Mouse (Mus musculus) WW6 (cell line): Measurements from ENCODE around the gene Fbxo36.
A peak's percentile ranks its signal among the peaks of the same experiment; 100 is the strongest.

Experiments used
- DNase-seq: peaks from one replicate; pipeline ENCODE4 v3.0.0-alpha.2; 2013; ENCODE audit warnings: low read depth, low spot score

The Fbxo36 gene

DNA sequence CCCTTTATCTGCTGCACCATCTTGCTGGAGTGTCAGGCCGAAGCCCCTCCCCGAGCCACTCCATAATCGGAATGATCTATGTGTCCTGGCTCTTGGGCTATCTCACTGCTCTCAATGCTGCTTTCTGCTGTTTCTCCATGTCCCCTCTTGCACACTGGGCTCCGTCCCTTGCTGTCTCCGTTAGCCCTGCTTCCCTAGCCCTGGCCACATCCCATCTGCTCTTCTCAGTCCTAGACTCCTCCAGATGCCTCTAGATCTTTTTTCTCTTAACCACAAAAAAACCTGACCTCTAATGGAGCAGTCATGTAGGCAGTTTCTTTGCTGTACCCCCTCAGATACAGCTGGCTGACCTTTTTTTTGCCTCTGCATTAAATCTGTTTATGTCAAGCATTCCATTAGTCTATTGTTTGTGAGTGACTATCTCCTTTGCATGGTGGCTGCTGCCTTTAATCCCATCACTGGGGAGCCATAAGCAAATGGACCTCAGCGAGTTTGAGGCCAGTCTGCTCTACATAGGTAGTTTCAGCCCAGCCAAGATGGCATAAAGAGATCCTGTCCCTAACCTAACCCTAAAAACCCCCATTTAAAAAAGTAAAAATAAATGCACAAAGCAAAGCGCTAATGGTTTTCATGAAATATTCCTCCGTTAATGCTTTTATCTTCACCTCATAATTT, 49.8 kb downstream of the Fbxo36 start:
- DNase-seq = no peak

GRCm38 (mm10) chr1:84890005-84890393, 50.4 kb downstream of the Fbxo36 start:
- no peak for DNase-seq

GRCm38 (mm10) chr1:84890503-84890902, 50.9 kb downstream of the Fbxo36 start:
- no peak for DNase-seq

GRCm38 (mm10) chr1:84891746-84892145, 52.1 kb downstream of the Fbxo36 start:
- no peak for DNase-seq

DNA sequence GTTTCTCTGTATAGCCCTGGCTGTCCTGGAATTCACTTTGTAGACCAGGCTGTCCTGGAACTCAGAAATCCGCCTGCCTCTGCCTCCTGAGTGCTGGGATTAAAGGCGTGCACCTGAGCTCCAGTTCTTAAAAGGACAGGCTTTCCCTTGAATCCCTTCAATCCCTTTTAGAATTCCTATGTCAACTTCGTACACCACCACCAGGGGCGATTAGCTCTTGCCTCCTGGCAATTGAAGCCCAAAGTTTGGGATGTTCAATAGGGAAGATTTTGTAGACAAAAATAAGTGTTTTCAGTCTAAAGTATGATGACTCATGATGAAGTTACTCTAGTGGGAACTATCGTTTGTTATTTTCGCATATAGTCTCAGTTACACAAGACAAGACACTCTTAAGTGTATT, 57.7 kb downstream of the Fbxo36 start:
- no peak for DNase-seq

DNA sequence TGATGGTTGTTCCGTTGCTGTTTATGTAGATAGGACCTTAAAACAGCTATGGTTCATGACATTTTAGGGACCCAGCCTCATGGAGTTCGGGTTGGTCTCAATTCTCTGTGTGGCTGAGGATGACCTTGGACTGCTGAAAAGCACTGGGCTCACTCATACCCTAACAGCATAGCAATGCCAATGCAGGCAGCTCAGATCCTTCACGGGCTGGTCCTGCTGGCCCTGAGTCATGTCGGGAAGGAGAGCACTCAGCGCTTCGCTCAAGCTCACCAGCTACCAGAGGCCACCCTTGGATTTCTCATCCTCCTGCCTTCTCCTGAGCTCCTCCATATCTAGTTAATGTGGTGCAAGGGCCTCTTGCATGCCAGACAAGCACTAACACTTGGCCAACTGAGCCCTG, 59.5 kb downstream of the Fbxo36 start:
- no peak for DNase-seq

- no peak for DNase-seq
These were observed 64.8 kb downstream of the Fbxo36 start for GRCm38 (mm10) chr1:84904467-84904866.

DNA sequence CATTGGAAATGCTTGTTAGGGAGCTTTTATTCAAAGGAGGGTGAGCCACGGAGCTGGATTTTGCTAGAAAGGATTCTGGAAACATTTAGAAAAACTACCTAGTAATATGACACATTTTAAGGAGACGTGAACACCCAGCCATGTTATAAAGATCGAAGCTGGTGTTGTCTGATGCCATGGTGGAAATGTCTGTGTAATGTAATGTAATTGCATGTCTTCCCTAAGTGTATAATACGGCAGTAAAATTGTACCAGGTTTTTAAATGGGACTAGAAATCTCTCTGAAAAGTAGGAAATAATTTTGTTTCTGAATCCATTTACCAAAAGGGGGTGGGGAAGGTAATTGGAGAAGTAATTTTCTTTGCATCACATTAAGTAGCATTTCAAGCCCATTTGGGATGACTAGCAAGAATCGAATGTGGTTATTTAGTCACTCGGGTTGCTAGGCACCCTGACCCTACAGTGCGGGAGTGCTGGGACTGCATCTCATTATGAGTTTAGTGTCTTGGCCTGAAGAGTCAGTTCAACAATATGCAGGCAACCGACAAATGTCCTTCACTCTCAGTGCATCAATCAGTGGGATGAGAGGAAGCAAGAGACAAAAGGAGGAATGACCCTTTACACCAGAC, 70.7 kb downstream of the Fbxo36 start:
- DNase-seq = no peak

DNA sequence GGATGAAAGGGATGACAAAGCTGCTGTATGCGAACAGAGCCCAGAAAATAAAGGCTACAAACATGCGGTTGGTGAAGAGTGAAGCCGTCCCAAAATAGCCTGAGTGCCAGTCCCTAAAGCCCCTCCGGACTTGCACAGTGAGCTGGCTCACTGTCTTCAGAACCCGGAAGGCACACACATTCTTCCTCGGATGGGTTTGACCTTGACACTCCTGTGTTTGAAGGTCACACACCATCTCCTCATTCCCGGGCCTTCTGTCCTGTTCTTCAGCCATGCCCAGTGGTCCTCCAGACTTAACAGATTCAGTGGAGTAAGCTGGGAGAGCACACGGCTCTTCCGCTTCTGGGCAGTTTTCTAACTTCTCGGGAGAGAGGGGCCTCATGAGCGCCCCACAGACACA, 72.9 kb downstream of the Fbxo36 start:
- DNase-seq = no peak

DNA sequence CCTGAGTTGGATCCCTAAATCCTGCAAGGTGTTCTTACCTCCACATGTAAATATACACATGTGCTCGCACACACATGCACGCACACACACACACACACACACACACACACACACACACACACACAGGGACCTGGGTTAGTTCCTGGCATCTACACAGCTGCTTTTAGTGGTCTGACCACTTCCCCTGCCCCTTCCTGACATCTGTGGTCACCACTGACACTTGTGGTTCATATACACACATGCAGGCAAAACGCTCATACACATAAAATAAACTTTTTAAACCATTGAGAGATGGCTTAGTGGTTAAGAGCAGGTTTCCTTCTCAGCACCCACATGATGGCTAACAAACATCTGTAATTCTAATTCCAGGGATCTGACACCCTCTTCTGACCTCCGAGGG, 75.4 kb downstream of the Fbxo36 start:
- no peak for DNase-seq

GRCm38 (mm10) chr1:84918865-84919264, 79.2 kb downstream of the Fbxo36 start:
- no peak for DNase-seq

- DNase-seq = no peak
These were observed 83.8 kb downstream of the Fbxo36 start for GRCm38 (mm10) chr1:84923432-84923831.

DNA sequence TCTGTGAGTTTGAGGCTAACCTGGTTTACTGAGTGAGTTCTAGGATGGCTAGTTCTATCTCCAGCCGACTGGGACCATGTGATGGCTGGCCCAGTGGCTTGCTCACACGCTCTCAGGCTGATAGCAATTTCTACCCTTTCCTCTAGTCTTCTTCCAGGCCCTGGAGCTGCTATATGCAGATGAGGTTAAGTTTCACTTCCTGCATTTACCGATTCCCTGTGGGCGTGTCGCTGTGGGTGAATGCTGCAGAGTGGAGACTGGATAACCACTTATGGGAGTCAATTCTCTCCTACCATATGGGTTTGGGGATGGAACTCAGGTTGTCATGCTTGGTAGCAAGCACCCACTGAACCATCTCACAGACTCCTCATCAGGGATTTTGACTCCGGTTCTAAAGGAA, 84.5 kb downstream of the Fbxo36 start:
- DNase-seq = no peak

DNA sequence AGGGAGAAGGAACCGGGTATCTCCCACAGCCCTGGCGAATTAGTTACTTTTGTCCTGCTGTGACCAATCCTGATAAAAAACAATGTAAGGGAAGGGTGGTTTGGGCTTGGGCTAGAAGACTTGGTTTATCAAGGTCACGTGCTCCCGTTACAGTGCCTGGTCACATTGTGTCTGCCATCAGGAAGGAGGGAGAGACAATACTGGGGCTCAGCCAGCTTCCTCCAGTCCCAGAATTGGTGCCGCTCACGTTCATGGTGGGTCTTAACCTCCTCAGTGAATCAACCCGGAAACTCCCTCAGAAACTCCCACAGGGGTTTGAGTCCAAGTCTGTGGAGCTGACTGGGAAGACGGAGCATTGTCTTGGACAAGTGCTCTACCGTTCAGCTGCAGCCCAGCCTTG, 86.0 kb downstream of the Fbxo36 start:
- DNase-seq = no peak

DNA sequence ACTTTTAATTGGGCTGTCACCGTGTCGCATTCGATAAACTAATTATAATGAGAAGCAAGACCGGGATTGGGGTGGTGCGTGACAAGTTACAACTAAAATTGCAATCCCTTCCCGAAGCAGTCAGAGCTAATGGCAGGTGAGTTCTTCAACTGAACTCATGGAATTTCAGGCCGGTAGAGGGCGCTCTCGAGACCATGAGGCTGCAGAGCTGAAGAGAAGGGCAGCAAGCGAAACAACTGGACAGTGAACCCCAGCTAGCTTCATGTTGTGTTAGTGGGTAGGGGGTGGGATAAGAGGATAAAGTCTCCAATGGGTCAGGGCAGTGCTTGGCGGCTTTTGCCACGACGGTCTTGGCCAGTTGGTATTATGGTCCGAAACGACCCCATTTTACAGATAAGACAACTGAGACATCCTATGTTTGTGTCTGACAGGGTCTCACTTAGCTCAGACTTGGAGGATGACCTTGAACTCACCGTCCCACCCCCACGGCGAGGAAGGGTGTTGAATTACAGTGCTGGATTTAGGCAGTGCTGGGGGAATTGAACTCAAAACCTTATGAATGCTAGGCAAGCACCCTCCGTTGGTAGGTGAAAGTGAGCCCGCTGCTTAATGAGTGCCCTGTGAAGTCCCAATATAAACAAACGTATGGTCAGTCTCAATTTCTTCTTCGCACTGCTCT, 94.0 kb downstream of the Fbxo36 start:
- DNase-seq = peak; percentile 62

GRCm38 (mm10) chr1:84934151-84934502, 94.5 kb downstream of the Fbxo36 start:
- DNase-seq = no peak

- peak; percentile 42 for DNase-seq
These were observed 95.1 kb downstream of the Fbxo36 start, which contains the start of gene Slc16a14 for GRCm38 (mm10) chr1:84934503-84935333. Slc16a14 (minus strand) TSS chr1:84935134.

- no peak for DNase-seq
These were observed 96.0 kb downstream of the Fbxo36 start for GRCm38 (mm10) chr1:84935668-84936067.

GRCm38 (mm10) chr1:84936716-84937510, 97.3 kb downstream of the Fbxo36 start:
- DNase-seq = no peak

- DNase-seq = no peak
These were observed 99.8 kb downstream of the Fbxo36 start for GRCm38 (mm10) chr1:84939466-84939865.

GRCm38 (mm10) chr1:84940322-84940721, 100.7 kb downstream of the Fbxo36 start:
- no peak for DNase-seq
